Mouse (Mus musculus) macrophage (primary cell): ENCODE measurements around the gene Samd15. TPM values are rescaled to one million over a fixed set of nuclear protein-coding genes. Genes with fewer than 3 reads are reported as not detected.

Experiments
- polyA plus RNA-seq: library from polyadenylated mRNA; stranded (reverse); fragments of 250-400 nt; gene quantifications from 3 replicates; pipeline ENCODE4 v1.2.4, GENCODE M21; 2018; ENCODE audit warnings: inconsistent platforms

Samd15 gene
- polyA plus RNA-seq, 1 experiment from 2014 or later: 0.73 TPM

Other genes with a start within 250 kb of the Samd15 start
- gene Zdhhc22, start 209.3 kb upstream of the Samd15 start, polyA plus RNA-seq: not detected in 3 replicates
- not detected in 3 replicates for gene Tmem63c, start 178.4 kb upstream of the Samd15 start, polyA plus RNA-seq
- gene Ngb, start 97.2 kb upstream of the Samd15 start, polyA plus RNA-seq: 0.09 TPM in 1 of 3 replicates, not detected in the others
- 14.6 to 20.4 TPM (median 19.2 TPM) in 3 replicates for gene Gstz1, start 52.6 kb upstream of the Samd15 start, polyA plus RNA-seq
- 5.8 to 7.9 TPM (median 5.8 TPM) in 3 replicates for gene Pomt2, start 51.8 kb upstream of the Samd15 start, polyA plus RNA-seq
- 6.6 to 15.5 TPM (median 11.6 TPM) in 3 replicates for gene Tmed8, start 731 bp downstream of the Samd15 start, polyA plus RNA-seq
- gene Noxred1, start 39.0 kb downstream of the Samd15 start, polyA plus RNA-seq: 0.31 to 0.40 TPM (median 0.32 TPM) in 3 replicates
- 106 to 155 TPM (median 136 TPM) in 3 replicates for gene Vipas39, start 66.5 kb downstream of the Samd15 start, polyA plus RNA-seq
- gene Ahsa1, start 66.8 kb downstream of the Samd15 start, polyA plus RNA-seq: 198 to 597 TPM (median 364 TPM) in 3 replicates
- gene Ism2, start 100.0 kb downstream of the Samd15 start, polyA plus RNA-seq: 0.19 TPM in 1 of 3 replicates, not detected in the others
- 96.4 to 117 TPM (median 96.5 TPM) in 3 replicates for gene Sptlc2, start 188.6 kb downstream of the Samd15 start, polyA plus RNA-seq
- 44.6 to 126 TPM (median 109 TPM) in 3 replicates for gene Slirp, start 244.2 kb downstream of the Samd15 start, polyA plus RNA-seq
- gene Alkbh1, start 244.3 kb downstream of the Samd15 start, polyA plus RNA-seq: 10.6 to 11.2 TPM (median 10.8 TPM) in 3 replicates